Mouse (Mus musculus): ENCODE data around the gene Bnc2. TPM values are rescaled to one million over a fixed set of nuclear protein-coding genes. Genes with fewer than 3 reads are reported as not detected.
A peak's percentile ranks its signal among the peaks of the same experiment; 100 is the strongest.

Bnc2 gene
- total RNA-seq, 1 experiment from 2014 or later: not detected

GRCm38 (mm10) chr4:84452642-84453041 lies 222.4 kb downstream of the Bnc2 start:
- ATAC-seq (replicated peaks; ENCODE audit: low read depth, poor library complexity, severe bottlenecking): no peak

GRCm38 (mm10) chr4:84449246-84450005 lies 225.6 kb downstream of the Bnc2 start:
- no peak for ATAC-seq (replicated peaks; ENCODE audit: low read depth, poor library complexity, severe bottlenecking)

GRCm38 (mm10) chr4:84433324-84433723 lies 241.8 kb downstream of the Bnc2 start:
- ATAC-seq (replicated peaks; ENCODE audit: low read depth, poor library complexity, severe bottlenecking): no peak

GRCm38 (mm10) chr4:84431677-84432515 lies 243.2 kb downstream of the Bnc2 start:
- peak; percentile 69 for ATAC-seq (replicated peaks; ENCODE audit: low read depth, poor library complexity, severe bottlenecking)

GRCm38 (mm10) chr4:84427955-84428354 lies 247.1 kb downstream of the Bnc2 start:
- no peak for ATAC-seq (replicated peaks; ENCODE audit: low read depth, poor library complexity, severe bottlenecking)

- ATAC-seq (replicated peaks; ENCODE audit: low read depth, poor library complexity, severe bottlenecking): no peak
Observed at GRCm38 (mm10) chr4:84411431-84411830, 263.6 kb downstream of the Bnc2 start.

GRCm38 (mm10) chr4:84407328-84408028 lies 267.6 kb downstream of the Bnc2 start:
- ATAC-seq (replicated peaks; ENCODE audit: low read depth, poor library complexity, severe bottlenecking): peak; percentile 54; the same call in 1 of the 2 replicates

GRCm38 (mm10) chr4:84403356-84404145 lies 271.5 kb downstream of the Bnc2 start:
- ATAC-seq (replicated peaks; ENCODE audit: low read depth, poor library complexity, severe bottlenecking): no peak

- no peak for ATAC-seq (replicated peaks; ENCODE audit: low read depth, poor library complexity, severe bottlenecking)
Observed at GRCm38 (mm10) chr4:84388991-84389390, 286.1 kb downstream of the Bnc2 start.

- no peak for ATAC-seq (replicated peaks; ENCODE audit: low read depth, poor library complexity, severe bottlenecking)
Observed at GRCm38 (mm10) chr4:84385156-84385555, 289.9 kb downstream of the Bnc2 start.

- ATAC-seq (replicated peaks; ENCODE audit: low read depth, poor library complexity, severe bottlenecking): no peak
Observed at GRCm38 (mm10) chr4:84379289-84379688, 295.8 kb downstream of the Bnc2 start.

GRCm38 (mm10) chr4:84377513-84377912 lies 297.6 kb downstream of the Bnc2 start:
- no peak for ATAC-seq (replicated peaks; ENCODE audit: low read depth, poor library complexity, severe bottlenecking)

- ATAC-seq (replicated peaks; ENCODE audit: low read depth, poor library complexity, severe bottlenecking): peak; percentile 63
Observed at GRCm38 (mm10) chr4:84362337-84362823, 312.7 kb downstream of the Bnc2 start.

GRCm38 (mm10) chr4:84361165-84361564 lies 313.9 kb downstream of the Bnc2 start:
- ATAC-seq (replicated peaks; ENCODE audit: low read depth, poor library complexity, severe bottlenecking): no peak

- ATAC-seq (replicated peaks; ENCODE audit: low read depth, poor library complexity, severe bottlenecking): 0 out of 2 replicates have a peak, but pooled peaks have one; percentile 29
Observed at GRCm38 (mm10) chr4:84359996-84360395, 315.1 kb downstream of the Bnc2 start.

- no peak for ATAC-seq (replicated peaks; ENCODE audit: low read depth, poor library complexity, severe bottlenecking)
Observed at GRCm38 (mm10) chr4:84358204-84358603, 316.9 kb downstream of the Bnc2 start.

- no peak for ATAC-seq (replicated peaks; ENCODE audit: low read depth, poor library complexity, severe bottlenecking)
Observed at GRCm38 (mm10) chr4:84357382-84357781, 317.7 kb downstream of the Bnc2 start.

- no peak for ATAC-seq (replicated peaks; ENCODE audit: low read depth, poor library complexity, severe bottlenecking)
Observed at GRCm38 (mm10) chr4:84356468-84357153, 318.5 kb downstream of the Bnc2 start.

- ATAC-seq (replicated peaks; ENCODE audit: low read depth, poor library complexity, severe bottlenecking): no peak
Observed at GRCm38 (mm10) chr4:84352656-84353055, 322.4 kb downstream of the Bnc2 start.

Data from common myeloid progenitor, adult 5-6 weeks (primary cell).